Mouse (Mus musculus) stomach, postnatal 0 days (tissue): Measurements from ENCODE around the gene Foxf2.

Experiments used
- CTCF ChIP-seq: IDR thresholded peaks from 2 replicates; pipeline ENCODE4 v1.5.1; 2016; ENCODE audit warnings: antibody characterized with exemption, low read depth, mild to moderate bottlenecking, moderate library complexity
- EP300 ChIP-seq: optimal IDR thresholded peaks from 2 replicates; pipeline ENCODE3; 2016; ENCODE audit warnings: antibody characterized with exemption

DNA sequence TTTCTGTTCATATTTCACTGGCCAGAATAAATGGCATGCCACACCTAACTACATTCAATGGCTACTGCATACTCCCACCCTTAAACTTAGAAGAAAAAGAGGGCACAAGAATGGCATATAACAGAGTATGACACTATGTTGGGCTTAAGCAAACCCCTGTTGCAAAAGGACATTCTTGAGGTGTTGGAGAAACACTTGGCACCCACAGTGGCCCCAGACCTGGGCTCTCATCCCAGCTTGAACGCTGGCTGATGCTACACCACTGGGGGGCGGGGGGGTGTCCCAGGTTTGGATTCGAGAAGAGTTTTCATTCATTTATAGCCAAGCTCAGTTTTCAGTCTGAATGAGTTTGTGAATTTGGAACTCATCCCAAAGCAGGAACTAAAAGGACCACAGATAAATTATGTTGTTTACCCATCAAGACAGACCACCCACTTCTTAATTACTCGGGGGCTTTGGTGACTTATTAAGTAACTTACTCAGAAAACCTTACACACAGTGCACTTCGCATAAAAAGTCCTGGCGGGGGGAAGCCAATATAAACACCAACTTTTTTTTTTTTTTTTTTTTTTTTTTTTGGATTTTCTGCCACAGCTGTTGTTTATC is 42.4 kb downstream of the Foxf2 start:
- TF ChIP-seq CTCF (no peak), EP300 (no peak)
